Mouse (Mus musculus) stomach, embryonic 16.5 days (tissue): Measurements from ENCODE around the gene Cldn3. TPM values are rescaled to one million over a fixed set of nuclear protein-coding genes. Genes with fewer than 3 reads are reported as not detected.

Source experiments
- ATAC-seq: fragments of 200-750 bp; cut with Nextera tagmentation; 2 replicates; pipeline ENCODE4 v1.8.0; 2017; ENCODE audit warnings: moderate number of reproducible peaks, moderate TSS enrichment; ENCODE audit not compliant: insufficient read depth, low FRiP score
- H3K27ac ChIP-seq: fragments of 300-500 bp; sonication (generic); 2 replicates; pipeline ENCODE4 v1.5.1; 2014; ENCODE audit warnings: low read length
- H3K27me3 ChIP-seq: fragments of 300-500 bp; sonication (generic); 2 replicates; pipeline ENCODE4 v1.6.1; 2014; ENCODE audit warnings: low read length, control low read depth, mixed read lengths; ENCODE audit not compliant: control insufficient read depth, insufficient read depth
- H3K36me3 ChIP-seq: fragments of 300-500 bp; sonication (generic); 2 replicates; pipeline ENCODE4 v1.6.1; 2014; ENCODE audit warnings: low read length; ENCODE audit not compliant: control insufficient read depth, insufficient read depth
- H3K4me1 ChIP-seq: fragments of 300-500 bp; sonication (generic); 2 replicates; pipeline ENCODE4 v1.6.1; 2014; ENCODE audit warnings: low read length, control low read depth, mixed read lengths; ENCODE audit not compliant: control insufficient read depth, insufficient read depth
- H3K4me2 ChIP-seq: fragments of 300-500 bp; sonication (generic); 2 replicates; pipeline ENCODE4 v1.6.1; 2014; ENCODE audit warnings: low read depth, low read length, mixed read lengths
- H3K4me3 ChIP-seq: fragments of 300-500 bp; sonication (generic); replicated peaks from 2 replicates; pipeline ENCODE4 v1.5.1; 2014; ENCODE audit warnings: mild to moderate bottlenecking, low read length
- H3K9ac ChIP-seq: fragments of 300-500 bp; sonication (generic); 2 replicates; pipeline ENCODE4 v1.6.1; 2014; ENCODE audit warnings: low read length
- H3K9me3 ChIP-seq: fragments of 300-500 bp; sonication (generic); replicated peaks from 2 replicates; pipeline ENCODE4 v1.6.1; 2016; ENCODE audit warnings: low read length, control low read depth; ENCODE audit not compliant: control insufficient read depth
- WGBS: fragments of 180-500 bp; shearing (Covaris S2); extraction: QIAGEN DNeasy Blood & Tissue Kit; methylation state at CpG from one replicate; pipeline ENCODE4 v1.1.7; 2014; 5-methylcytosine and 5-hydroxymethylcytosine counted together
- polyA plus RNA-seq: library from polyadenylated mRNA; unstranded; fragments of >200 nt; fragmentation: Nextera tagmentation; extraction: Ambion mirVana; gene quantifications from 2 replicates; pipeline ENCODE4 v1.2.1, GENCODE M21; 2015

The Cldn3 gene
- polyA plus RNA-seq, 1 experiment from 2014 or later: 89.2 TPM

DNA sequence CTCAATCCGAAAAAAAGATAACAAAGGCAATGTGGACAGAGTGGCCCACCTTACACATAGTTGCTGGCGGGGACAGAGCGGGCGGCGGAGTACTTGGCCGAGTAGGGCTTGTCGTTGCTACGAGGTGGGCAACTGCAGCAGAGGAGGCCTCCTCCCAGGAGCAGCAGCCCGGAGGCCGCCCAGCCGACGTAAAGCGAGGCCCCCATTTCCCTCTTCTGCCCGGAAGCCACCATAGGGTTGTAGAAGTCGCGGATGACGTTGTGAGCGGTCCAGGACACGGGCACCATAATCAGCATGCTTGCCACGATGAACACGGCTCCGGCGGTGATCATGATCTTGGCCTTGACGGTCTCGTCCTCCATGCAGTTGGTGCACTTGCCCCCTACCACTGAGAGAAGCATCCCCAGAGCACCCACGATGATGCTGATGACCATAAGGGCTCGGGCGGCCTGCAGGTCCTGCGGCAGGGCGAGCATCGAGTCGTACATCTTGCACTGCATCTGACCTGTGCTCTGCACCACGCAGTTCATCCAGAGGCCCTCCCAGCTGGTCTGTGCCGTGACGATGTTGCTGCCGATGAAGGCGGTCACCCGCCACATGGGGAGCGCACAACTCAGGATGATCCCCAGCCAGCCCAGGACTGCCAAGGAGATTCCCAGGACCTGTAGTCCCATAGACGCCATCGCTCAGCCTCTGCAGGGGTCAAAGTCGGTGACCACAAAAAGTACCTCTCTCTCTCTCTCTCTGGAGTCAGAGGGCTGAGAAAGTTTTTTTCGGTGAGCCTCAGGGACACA, 39.8 kb upstream of the Cldn3 start:
- no peaks in the 10 kb centered on the region for H3K9me3 ChIP-seq
- peaks cover 17% of the 10 kb centered on the region for H3K4me1 ChIP-seq
- no peaks in the 10 kb centered on the region for H3K27me3 ChIP-seq
- peak overlapping the region; percentile 54 for H3K4me3 ChIP-seq
- 21% methylated on average over 43 of the region's 43 CpGs for WGBS
- H3K4me2 ChIP-seq: peak overlapping the region; percentile 38
- H3K27ac ChIP-seq: peak overlapping the region; percentile 94
- 0 out of 2 replicates have a peak, but pooled peaks have one; percentile 10 for ATAC-seq
- no peaks in the 10 kb centered on the region for H3K36me3 ChIP-seq
- H3K9ac ChIP-seq: peak overlapping the region; percentile 76

DNA sequence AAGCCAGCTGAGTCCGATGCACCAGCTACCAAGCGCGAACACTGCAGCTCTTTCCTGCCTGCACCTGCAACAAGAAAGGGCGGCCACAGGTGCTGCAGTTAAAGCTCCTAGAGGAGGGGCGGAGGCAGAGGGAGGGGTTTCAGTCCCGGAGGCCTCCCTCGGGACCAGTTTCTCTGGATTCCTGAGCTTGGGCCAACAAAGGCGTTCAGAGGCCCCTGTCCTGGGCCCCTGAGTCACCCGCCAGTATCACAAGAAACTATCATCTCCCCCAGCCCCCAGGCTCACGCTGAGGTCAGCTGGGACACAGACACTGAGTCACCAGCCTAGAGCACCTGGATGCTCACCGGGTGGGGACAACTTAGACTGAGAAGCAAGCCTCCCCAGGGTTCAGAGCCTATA, 39.2 kb upstream of the Cldn3 start, which contains the start of gene Cldn4:
Cldn4 (minus strand) TSS at position 78 of the 399 bp plus-strand sequence.
- peak within 1 kb of the TSS; percentile 76 for H3K9ac ChIP-seq
- WGBS: 20% methylated on average over 11 of the region's 11 CpGs

DNA sequence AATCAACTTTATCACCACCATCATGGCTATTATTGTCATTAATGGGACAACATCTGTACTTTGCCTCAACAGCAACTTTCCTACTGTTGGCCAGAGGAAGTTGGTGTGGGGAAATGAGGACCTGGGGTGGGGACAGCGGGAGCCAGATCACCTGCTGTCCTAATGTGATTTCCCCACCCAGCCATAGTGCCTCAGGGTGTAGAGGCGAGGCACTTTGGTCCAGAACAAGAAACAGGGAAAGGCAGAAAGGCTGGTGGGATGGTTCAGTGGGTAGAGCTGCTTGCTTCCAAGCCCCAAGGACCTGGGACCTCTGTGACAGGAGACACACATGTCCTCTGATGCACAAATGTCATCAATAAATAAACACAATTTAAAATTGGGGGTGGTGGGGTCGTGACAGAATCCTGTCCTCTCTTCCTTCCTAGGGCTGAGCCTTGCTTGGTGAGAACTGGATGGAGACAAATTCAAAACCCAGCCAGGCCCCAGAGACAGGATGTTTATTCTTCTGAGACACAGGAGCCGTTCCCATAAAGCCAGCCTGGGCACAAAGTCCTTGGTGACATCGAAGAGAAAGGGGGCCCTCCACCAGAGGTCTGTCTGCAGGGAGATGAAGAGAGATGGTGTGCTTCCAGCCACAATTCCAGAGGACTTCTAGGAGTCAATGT, 38.5 kb upstream of the Cldn3 start:
- H3K9me3 ChIP-seq: no peaks in the 10 kb centered on the region
- WGBS: 35% methylated on average over 5 of the region's 5 CpGs
- peak overlapping the region; percentile 38; the same call in 1 of the 2 replicates for H3K4me2 ChIP-seq
- H3K4me3 ChIP-seq: 0 out of 2 replicates have a peak overlapping the region, but pooled peaks have one; percentile 5
- peak overlapping the region; percentile 31; the same call in 1 of the 2 replicates for H3K9ac ChIP-seq
- H3K27ac ChIP-seq: peak overlapping the region; percentile 94
- H3K36me3 ChIP-seq: no peaks in the 10 kb centered on the region
- ATAC-seq: no peak
- no peaks in the 10 kb centered on the region for H3K27me3 ChIP-seq
- H3K4me1 ChIP-seq: peaks cover 23% of the 10 kb centered on the region

More for the DNA sequence above, 39.2 kb upstream of the Cldn3 start, which contains the start of gene Cldn4:
- H3K4me1 ChIP-seq: peaks cover 23% of the 10 kb centered on the region
- H3K4me3 ChIP-seq: peak within 1 kb of the TSS; percentile 54
- H3K36me3 ChIP-seq: no peaks in the 10 kb centered on the region
- peak within 1 kb of the TSS; percentile 94 for H3K27ac ChIP-seq
- no peaks in the 10 kb centered on the region for H3K27me3 ChIP-seq
- no peaks in the 10 kb centered on the region for H3K9me3 ChIP-seq
- peak within 1 kb of the TSS; percentile 38 for H3K4me2 ChIP-seq
- ATAC-seq: peak; percentile 84

GRCm38 (mm10) chr5:134948085-134948439, 38.0 kb upstream of the Cldn3 start:
- ATAC-seq: no peak
- Histone ChIP-seq H3K4me2 (no peak overlapping the region), H3K9me3 (no peaks in the 10 kb centered on the region), H3K4me3 (no peak overlapping the region), H3K9ac (peak overlapping the region; percentile 31; the same call in 1 of the 2 replicates), H3K27me3 (no peaks in the 10 kb centered on the region), H3K4me1 (peaks cover 23% of the 10 kb centered on the region), H3K36me3 (no peaks in the 10 kb centered on the region), H3K27ac (peak overlapping the region; percentile 94)
- WGBS: 49% methylated on average over 4 of the region's 4 CpGs

- Histone ChIP-seq H3K9me3 (no peaks in the 10 kb centered on the region), H3K9ac (peak overlapping the region; percentile 65), H3K4me1 (peaks cover 23% of the 10 kb centered on the region), H3K4me2 (peak overlapping the region; percentile 51), H3K27me3 (no peaks in the 10 kb centered on the region), H3K36me3 (no peaks in the 10 kb centered on the region), H3K27ac (peak overlapping the region; percentile 82), H3K4me3 (no peak overlapping the region; the same call in 1 of the 2 replicates)
- ATAC-seq: peak; percentile 54
- WGBS: 6% methylated on average over 19 of the region's 19 CpGs
Observed at GRCm38 (mm10) chr5:134951053-134951884, 34.7 kb upstream of the Cldn3 start.

DNA sequence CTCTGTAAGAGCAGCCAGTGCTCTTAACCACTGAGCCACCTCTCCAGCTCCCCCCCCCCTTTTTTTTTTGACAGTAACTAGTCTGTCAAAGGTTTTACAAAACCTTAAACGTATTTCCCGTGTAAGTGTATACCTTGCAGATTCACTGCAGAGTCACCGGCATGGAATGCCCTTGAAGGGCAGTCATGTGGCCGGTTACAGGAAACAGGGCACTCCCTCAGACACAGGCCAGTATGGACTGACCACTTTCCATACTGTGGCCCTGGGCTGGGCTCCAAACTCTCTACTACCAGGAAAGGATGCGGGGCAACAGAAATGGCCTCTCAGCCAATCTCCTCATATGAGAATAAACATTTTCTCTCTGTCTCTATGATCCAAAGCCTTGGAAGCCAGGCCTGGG, 30.5 kb upstream of the Cldn3 start:
- Histone ChIP-seq H3K4me2 (no peak overlapping the region), H3K27ac (no peak overlapping the region), H3K9me3 (no peaks in the 10 kb centered on the region), H3K4me3 (no peak overlapping the region), H3K4me1 (peaks cover 10% of the 10 kb centered on the region), H3K27me3 (no peaks in the 10 kb centered on the region), H3K36me3 (no peaks in the 10 kb centered on the region), H3K9ac (no peak overlapping the region)
- no peak for ATAC-seq
- 51% methylated on average over 5 of the region's 5 CpGs for WGBS

DNA sequence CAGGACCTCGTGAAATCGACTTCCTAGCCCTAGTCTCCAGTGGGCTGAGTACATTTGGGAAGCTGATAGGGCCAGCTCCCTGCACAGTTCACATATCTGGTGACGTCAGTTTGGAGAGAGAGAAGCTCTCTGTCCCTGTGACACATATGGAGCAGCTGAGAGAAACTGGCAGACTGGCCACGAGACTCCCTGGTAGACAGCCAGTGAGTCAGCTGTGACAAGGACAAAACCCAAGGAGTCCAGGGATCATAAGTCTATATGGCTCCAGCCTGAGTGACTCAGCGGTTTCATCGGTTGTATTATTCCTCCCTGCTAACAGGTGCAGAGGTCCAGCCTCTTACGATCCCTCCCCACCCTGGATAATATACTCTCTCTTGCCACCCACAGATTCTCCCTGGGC, 26.9 kb upstream of the Cldn3 start:
- peak; percentile 71 for ATAC-seq
- H3K4me3 ChIP-seq: no peak overlapping the region
- H3K27me3 ChIP-seq: no peaks in the 10 kb centered on the region
- H3K4me2 ChIP-seq: no peak overlapping the region
- no peak overlapping the region for H3K9ac ChIP-seq
- H3K9me3 ChIP-seq: no peaks in the 10 kb centered on the region
- H3K36me3 ChIP-seq: no peaks in the 10 kb centered on the region
- 60% methylated on average over 7 of the region's 7 CpGs for WGBS
- H3K4me1 ChIP-seq: peaks cover 4% of the 10 kb centered on the region; the same call in 1 of the 2 replicates
- peak overlapping the region; percentile 52; the same call in 1 of the 2 replicates for H3K27ac ChIP-seq

DNA sequence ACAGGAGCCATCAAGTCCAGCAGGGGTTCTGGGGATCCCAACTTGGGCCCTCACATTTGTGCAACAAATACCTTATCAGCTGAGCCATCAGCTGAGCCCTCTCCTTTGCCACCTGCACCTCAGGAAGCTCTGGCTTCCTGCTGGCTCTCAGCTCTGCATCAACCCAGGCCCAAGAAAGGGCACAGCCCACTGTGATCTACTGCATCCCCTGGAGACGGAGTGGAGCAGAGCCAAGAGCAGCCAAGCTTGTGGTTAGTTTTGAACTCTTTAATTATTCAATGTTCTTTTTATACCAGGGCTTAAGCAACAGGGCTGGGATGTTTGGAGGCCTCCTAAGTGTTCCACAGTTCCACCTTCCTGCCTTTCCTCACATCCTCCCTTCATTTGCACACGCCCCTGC, 25.6 kb upstream of the Cldn3 start:
- Histone ChIP-seq H3K9ac (no peak overlapping the region), H3K4me2 (no peak overlapping the region), H3K4me1 (peaks cover 4% of the 10 kb centered on the region; the same call in 1 of the 2 replicates), H3K27me3 (no peaks in the 10 kb centered on the region), H3K4me3 (no peak overlapping the region), H3K9me3 (no peaks in the 10 kb centered on the region), H3K27ac (no peak overlapping the region), H3K36me3 (no peaks in the 10 kb centered on the region)
- no peak for ATAC-seq
- 67% methylated on average over 2 of the region's 2 CpGs for WGBS
